Mouse (Mus musculus) forebrain, embryonic 13.5 days (tissue): ENCODE data around the gene Trim44. TPM values are rescaled to one million over a fixed set of nuclear protein-coding genes. Genes with fewer than 3 reads are reported as not detected.

ENCODE experiments used
- ATAC-seq: fragments of 200-750 bp; cut with Nextera tagmentation; 2 replicates; pipeline ENCODE4 v1.8.0; 2017
- H3K27ac ChIP-seq: fragments of 300-500 bp; sonication (generic); 2 replicates; pipeline ENCODE4 v1.5.1; 2015; ENCODE audit warnings: inconsistent platforms, mild to moderate bottlenecking, moderate library complexity
- H3K27me3 ChIP-seq: fragments of 300-500 bp; sonication (generic); 2 replicates; pipeline ENCODE4 v1.6.1; 2015; ENCODE audit warnings: mild to moderate bottlenecking, inconsistent platforms
- H3K36me3 ChIP-seq: fragments of 300-500 bp; sonication (generic); 2 replicates; pipeline ENCODE4 v1.6.1; 2015; ENCODE audit warnings: mild to moderate bottlenecking, inconsistent platforms; ENCODE audit not compliant: poor library complexity, severe bottlenecking
- H3K4me1 ChIP-seq: fragments of 300-500 bp; sonication (generic); 2 replicates; pipeline ENCODE4 v1.6.1; 2015; ENCODE audit warnings: inconsistent platforms
- H3K4me2 ChIP-seq: fragments of 300-500 bp; sonication (generic); 2 replicates; pipeline ENCODE4 v1.6.1; 2015; ENCODE audit warnings: inconsistent platforms, mild to moderate bottlenecking, moderate library complexity
- H3K4me3 ChIP-seq: fragments of 300-500 bp; sonication (generic); 2 replicates; pipeline ENCODE4 v1.5.1; 2015; ENCODE audit warnings: mild to moderate bottlenecking, inconsistent platforms
- H3K9ac ChIP-seq: fragments of 300-500 bp; sonication (generic); 2 replicates; pipeline ENCODE4 v1.6.1; 2015; ENCODE audit warnings: mild to moderate bottlenecking, inconsistent platforms
- H3K9me3 ChIP-seq: fragments of 300-500 bp; sonication (generic); replicated peaks from 2 replicates; pipeline ENCODE4 v1.6.1; 2016; ENCODE audit warnings: inconsistent platforms
- WGBS: fragments of 180-500 bp; shearing (Covaris S2); methylation state at CpG from one replicate; pipeline ENCODE4 v1.1.7; 2015; 5-methylcytosine and 5-hydroxymethylcytosine counted together
- polyA plus RNA-seq: library from polyadenylated mRNA; unstranded; fragments of >200 nt; fragmentation: Nextera tagmentation; extraction: Ambion mirVana; gene quantifications from 2 replicates; pipeline ENCODE4 v1.2.1, GENCODE M21; 2015

Gene Trim44
- polyA plus RNA-seq, 1 experiment from 2014 or later: 32.5 TPM

- no peak overlapping the region for H3K4me3 ChIP-seq
- H3K27me3 ChIP-seq: no peaks in the 10 kb centered on the region
- no peaks in the 10 kb centered on the region for H3K36me3 ChIP-seq
- no peaks in the 10 kb centered on the region for H3K4me1 ChIP-seq
- 88% methylated on average over 3 of the region's 3 CpGs for WGBS
- no peak overlapping the region for H3K27ac ChIP-seq
- no peak for ATAC-seq
- no peaks in the 10 kb centered on the region for H3K9me3 ChIP-seq
- no peak overlapping the region for H3K4me2 ChIP-seq
- H3K9ac ChIP-seq: no peak overlapping the region
Measured at GRCm38 (mm10) chr2:102266911-102267310, 140.7 kb downstream of the Trim44 start.

- 24% methylated on average over 13 of the region's 13 CpGs for WGBS
- H3K9ac ChIP-seq: no peak overlapping the region
- peaks cover 28% of the 10 kb centered on the region for H3K4me1 ChIP-seq
- H3K9me3 ChIP-seq: no peaks in the 10 kb centered on the region
- no peak overlapping the region for H3K27ac ChIP-seq
- ATAC-seq: 0 out of 2 replicates have a peak, but pooled peaks have one; percentile 28
- H3K27me3 ChIP-seq: peaks cover 7% of the 10 kb centered on the region; the same call in 1 of the 2 replicates
- H3K36me3 ChIP-seq: no peaks in the 10 kb centered on the region
- H3K4me2 ChIP-seq: peak overlapping the region; percentile 36
- H3K4me3 ChIP-seq: no peak overlapping the region
Measured at GRCm38 (mm10) chr2:102259139-102259538, 148.5 kb downstream of the Trim44 start.

- Histone ChIP-seq H3K27ac (no peak overlapping the region), H3K27me3 (peaks cover 7% of the 10 kb centered on the region; the same call in 1 of the 2 replicates), H3K36me3 (no peaks in the 10 kb centered on the region), H3K4me2 (peak overlapping the region; percentile 39; the same call in 1 of the 2 replicates), H3K9me3 (no peaks in the 10 kb centered on the region), H3K9ac (no peak overlapping the region), H3K4me1 (peaks cover 28% of the 10 kb centered on the region), H3K4me3 (no peak overlapping the region)
- ATAC-seq: 0 out of 2 replicates have a peak, but pooled peaks have one; percentile 48
- 26% methylated on average over 8 of the region's 8 CpGs for WGBS
Measured at GRCm38 (mm10) chr2:102258682-102259081, 148.9 kb downstream of the Trim44 start.

DNA sequence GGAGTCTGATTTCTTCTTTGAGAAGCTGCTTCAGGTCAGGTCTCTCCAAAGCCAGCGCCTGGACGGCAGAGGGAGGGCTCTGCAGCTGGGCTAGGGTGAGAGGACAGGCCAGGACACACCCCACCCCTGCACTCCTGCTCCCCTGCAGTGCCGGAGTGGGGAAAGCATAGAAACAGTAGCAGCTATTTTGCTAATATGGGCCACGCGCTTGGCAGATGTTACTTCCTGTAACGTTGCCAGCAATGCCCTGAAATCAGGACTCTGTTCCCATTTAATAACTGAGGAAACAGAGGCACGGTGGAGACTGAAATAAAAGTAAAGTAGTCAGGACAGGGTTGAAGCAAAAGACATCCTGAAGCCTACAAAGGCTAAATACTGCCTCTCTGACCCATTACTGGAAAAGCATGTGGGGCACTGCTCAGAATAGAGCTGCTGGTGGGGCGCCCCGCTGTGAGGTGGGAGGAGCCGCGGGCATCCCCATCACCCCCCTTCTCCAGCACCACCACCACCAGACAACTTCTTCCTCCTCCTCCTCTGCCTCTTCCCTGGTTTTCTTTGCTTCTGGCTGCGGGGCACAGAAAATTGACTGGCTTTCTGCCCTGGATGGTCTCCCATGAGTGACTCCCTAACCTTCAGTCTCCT lies 149.5 kb downstream of the Trim44 start:
- Histone ChIP-seq H3K27me3 (peaks cover 7% of the 10 kb centered on the region; the same call in 1 of the 2 replicates), H3K4me2 (peak overlapping the region; percentile 39), H3K4me1 (peaks cover 28% of the 10 kb centered on the region), H3K27ac (no peak overlapping the region), H3K9ac (peak overlapping the region; percentile 21), H3K36me3 (no peaks in the 10 kb centered on the region), H3K9me3 (no peaks in the 10 kb centered on the region), H3K4me3 (no peak overlapping the region)
- 5% methylated on average over 12 of the region's 12 CpGs for WGBS
- ATAC-seq: peak; percentile 61

- Histone ChIP-seq H3K27ac (no peak overlapping the region), H3K9ac (no peak overlapping the region), H3K4me1 (peaks cover 33% of the 10 kb centered on the region), H3K27me3 (peaks cover 7% of the 10 kb centered on the region; the same call in 1 of the 2 replicates), H3K36me3 (no peaks in the 10 kb centered on the region), H3K4me2 (no peak overlapping the region), H3K9me3 (no peaks in the 10 kb centered on the region), H3K4me3 (no peak overlapping the region)
- no peak for ATAC-seq
- 71% methylated on average over 5 of the region's 5 CpGs for WGBS
Measured at GRCm38 (mm10) chr2:102256591-102257335, 150.9 kb downstream of the Trim44 start.

- H3K27ac ChIP-seq: no peak overlapping the region
- peaks cover 7% of the 10 kb centered on the region; the same call in 1 of the 2 replicates for H3K27me3 ChIP-seq
- H3K36me3 ChIP-seq: no peaks in the 10 kb centered on the region
Measured at GRCm38 (mm10) chr2:102256100-102256499, 151.5 kb downstream of the Trim44 start.

GRCm38 (mm10) chr2:102253204-102253603 lies 154.4 kb downstream of the Trim44 start:
- no peak for ATAC-seq
- no peak overlapping the region for H3K9ac ChIP-seq
- H3K4me3 ChIP-seq: no peak overlapping the region
- no peaks in the 10 kb centered on the region for H3K9me3 ChIP-seq
- H3K4me2 ChIP-seq: no peak overlapping the region
- peaks cover 19% of the 10 kb centered on the region for H3K4me1 ChIP-seq
- 87% methylated on average over 7 of the region's 7 CpGs for WGBS
- no peak overlapping the region for H3K27ac ChIP-seq
- no peaks in the 10 kb centered on the region for H3K36me3 ChIP-seq
- H3K27me3 ChIP-seq: 0 out of 2 replicates have a peak, but pooled peaks cover 3% of the 10 kb centered on the region

More at GRCm38 (mm10) chr2:102256100-102256499, 151.5 kb downstream of the Trim44 start:
- Histone ChIP-seq H3K9me3 (no peaks in the 10 kb centered on the region), H3K4me3 (no peak overlapping the region), H3K4me1 (peaks cover 33% of the 10 kb centered on the region), H3K4me2 (no peak overlapping the region), H3K9ac (no peak overlapping the region)
- no peak for ATAC-seq
- 85% methylated on average over 3 of the region's 3 CpGs for WGBS

- Histone ChIP-seq H3K4me1 (peaks cover 14% of the 10 kb centered on the region), H3K27ac (no peak overlapping the region), H3K9ac (no peak overlapping the region), H3K4me2 (no peak overlapping the region), H3K4me3 (no peak overlapping the region), H3K36me3 (no peaks in the 10 kb centered on the region), H3K27me3 (0 out of 2 replicates have a peak, but pooled peaks cover 3% of the 10 kb centered on the region), H3K9me3 (no peaks in the 10 kb centered on the region)
- WGBS: 70% methylated on average over 4 of the region's 4 CpGs
- ATAC-seq: no peak
Measured at GRCm38 (mm10) chr2:102252651-102253050, 155.0 kb downstream of the Trim44 start.

Other genes starting within 250 kb of the Trim44 start
- 35.9 and 39.6 TPM in 2 replicates for gene Ldlrad3, start 221.4 kb downstream of the Trim44 start, polyA plus RNA-seq
- 24.2 and 25.5 TPM in 2 replicates for gene Fjx1, start 44.7 kb upstream of the Trim44 start, polyA plus RNA-seq
- gene Pamr1, start 142.2 kb upstream of the Trim44 start, polyA plus RNA-seq: 0.79 and 0.86 TPM in 2 replicates